Mouse (Mus musculus): ENCODE measurements around the gene Cdkn1a.
"Not testable (repeated sequence)": the region's sequence is repeated elsewhere in the genome, so short reads cannot be mapped to it uniquely, and the experiment has no call there.

Gene Cdkn1a

DNA sequence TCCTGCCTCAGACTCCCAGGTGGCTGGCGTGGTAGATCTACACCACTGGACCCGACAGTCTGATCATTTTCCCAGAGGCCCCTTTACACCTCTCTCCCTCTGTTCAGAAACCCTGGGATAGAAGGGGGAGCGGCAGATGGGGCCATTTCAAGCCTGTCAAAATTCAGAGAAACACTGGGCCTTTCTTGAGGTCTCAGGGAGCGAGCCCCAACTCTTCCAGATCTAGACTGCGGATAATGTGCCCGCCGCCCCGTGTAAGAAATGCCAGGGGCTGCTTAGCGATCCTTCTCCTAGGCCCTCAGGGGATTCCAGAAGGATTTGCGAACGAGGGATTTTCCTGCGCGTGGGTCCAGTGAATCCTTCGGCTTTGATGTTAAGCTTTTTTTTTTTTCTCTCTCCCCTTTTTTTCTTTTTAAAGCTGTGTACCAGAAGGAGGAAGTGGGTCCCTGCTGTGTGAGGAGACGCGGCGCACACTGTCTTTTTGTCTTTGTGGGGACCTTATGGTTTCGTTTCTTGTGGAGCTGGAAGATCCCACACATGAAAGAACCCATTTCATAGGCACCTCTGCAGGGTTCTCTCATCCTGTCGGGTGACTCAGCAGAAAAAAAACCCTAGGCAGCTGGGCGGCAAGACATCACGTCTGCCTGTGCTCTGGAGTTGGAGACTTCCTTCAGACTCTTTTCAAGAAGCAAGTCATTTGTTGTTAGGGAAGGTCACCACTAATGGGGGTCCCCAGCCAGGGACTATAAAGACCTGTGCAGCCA is 9.0 kb upstream of the Cdkn1a start:
- peak; percentile 44 to 61 for DNase-seq (ENCODE audit: low read depth in 2 of 2, low spot score in 2 of 2)

- no peak for DNase-seq (ENCODE audit: low read depth in 2 of 2, low spot score in 2 of 2)
Observed at GRCm38 (mm10) chr17:29083586-29083985, 7.2 kb upstream of the Cdkn1a start.

GRCm38 (mm10) chr17:29084656-29085055 is 6.1 kb upstream of the Cdkn1a start:
- DNase-seq (ENCODE audit: low read depth in 2 of 2, low spot score in 2 of 2), result no peak

GRCm38 (mm10) chr17:29085266-29085665 is 5.5 kb upstream of the Cdkn1a start:
- no peak for DNase-seq (ENCODE audit: low read depth in 2 of 2, low spot score in 2 of 2)

GRCm38 (mm10) chr17:29086916-29087315 is 3.9 kb upstream of the Cdkn1a start:
- no peak for DNase-seq (ENCODE audit: low read depth in 2 of 2, low spot score in 2 of 2)

- DNase-seq (ENCODE audit: low read depth in 2 of 2, low spot score in 2 of 2), result no peak
Observed at GRCm38 (mm10) chr17:29091348-29091944, 670 bp downstream of the Cdkn1a start.

DNA sequence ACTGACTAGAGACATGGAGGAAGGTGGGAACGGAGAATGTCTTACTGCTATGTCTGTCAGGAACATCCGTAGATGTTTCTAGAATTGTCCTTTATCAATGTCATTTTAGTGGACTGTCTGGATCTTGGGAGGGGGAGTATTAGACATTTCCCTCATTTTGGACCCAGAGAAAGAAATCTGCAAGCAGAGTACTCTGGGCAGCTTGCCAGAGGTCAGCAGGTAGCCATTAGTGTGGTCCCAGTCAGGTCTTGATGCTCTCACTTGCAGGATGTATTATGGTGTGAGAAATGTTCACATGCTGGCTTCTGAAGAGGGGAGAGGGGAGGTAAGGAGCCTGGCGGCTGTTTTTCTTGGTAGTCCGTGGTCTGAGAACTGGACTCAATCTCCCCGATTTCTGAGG is 1.7 kb downstream of the Cdkn1a start:
- DNase-seq (ENCODE audit: low read depth in 2 of 2, low spot score in 2 of 2), result no peak

GRCm38 (mm10) chr17:29093110-29093952 is 2.6 kb downstream of the Cdkn1a start:
- DNase-seq (ENCODE audit: low read depth in 2 of 2, low spot score in 2 of 2), result peak; percentile 41 to 53

- DNase-seq (ENCODE audit: low read depth in 2 of 2, low spot score in 2 of 2), result peak in 1 of 2 experiments; percentile 13
Observed at GRCm38 (mm10) chr17:29093961-29094309, 3.2 kb downstream of the Cdkn1a start.

GRCm38 (mm10) chr17:29094310-29095181 is 3.8 kb downstream of the Cdkn1a start:
- DNase-seq (ENCODE audit: low read depth in 2 of 2, low spot score in 2 of 2), result peak; percentile 20 to 41

- DNase-seq (ENCODE audit: low read depth in 2 of 2, low spot score in 2 of 2), result peak; percentile 98
Observed at GRCm38 (mm10) chr17:29095201-29095733, 4.5 kb downstream of the Cdkn1a start.

GRCm38 (mm10) chr17:29096245-29096644 is 5.5 kb downstream of the Cdkn1a start:
- DNase-seq (ENCODE audit: low read depth in 2 of 2, low spot score in 2 of 2), result no peak

GRCm38 (mm10) chr17:29096851-29097561 is 6.2 kb downstream of the Cdkn1a start:
- DNase-seq (ENCODE audit: low read depth in 2 of 2, low spot score in 2 of 2), result no peak

GRCm38 (mm10) chr17:29098291-29098690 is 7.5 kb downstream of the Cdkn1a start:
- no peak for DNase-seq (ENCODE audit: low read depth in 2 of 2, low spot score in 2 of 2)

DNA sequence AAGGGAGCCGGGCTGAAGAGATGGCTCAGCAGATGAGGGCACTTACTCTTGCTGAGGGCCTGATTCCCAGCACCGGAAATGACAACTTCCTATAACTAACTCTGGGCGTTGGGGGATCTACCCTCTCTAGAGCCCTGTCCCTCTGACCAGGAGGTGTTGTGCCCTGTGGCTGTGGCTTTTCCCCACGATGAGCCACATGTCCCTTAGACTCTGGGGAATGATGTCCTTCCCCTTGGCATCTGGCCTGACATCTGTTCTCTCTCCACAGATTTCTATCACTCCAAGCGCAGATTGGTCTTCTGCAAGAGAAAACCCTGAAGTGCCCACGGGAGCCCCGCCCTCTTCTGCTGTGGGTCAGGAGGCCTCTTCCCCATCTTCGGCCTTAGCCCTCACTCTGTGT is 8.3 kb downstream of the Cdkn1a start:
- no peak for DNase-seq (ENCODE audit: low read depth in 2 of 2, low spot score in 2 of 2)

GRCm38 (mm10) chr17:29100627-29101026 is 9.9 kb downstream of the Cdkn1a start:
- no peak for DNase-seq (ENCODE audit: low read depth in 2 of 2, low spot score in 2 of 2)

- not testable (repeated sequence) for DNase-seq (ENCODE audit: low read depth in 2 of 2, low spot score in 2 of 2)
Observed at GRCm38 (mm10) chr17:29110356-29110755, 19.6 kb downstream of the Cdkn1a start.

- no peak for DNase-seq (ENCODE audit: low read depth in 2 of 2, low spot score in 2 of 2)
Observed at GRCm38 (mm10) chr17:29111332-29111731, 20.6 kb downstream of the Cdkn1a start.

- no peak for DNase-seq (ENCODE audit: low read depth in 2 of 2, low spot score in 2 of 2)
Observed at GRCm38 (mm10) chr17:29113591-29114352, 23.0 kb downstream of the Cdkn1a start, which contains the start of gene Rab44. Gene Rab44 (plus strand): TSS chr17:29114145.
